In the genomic region with DNA sequence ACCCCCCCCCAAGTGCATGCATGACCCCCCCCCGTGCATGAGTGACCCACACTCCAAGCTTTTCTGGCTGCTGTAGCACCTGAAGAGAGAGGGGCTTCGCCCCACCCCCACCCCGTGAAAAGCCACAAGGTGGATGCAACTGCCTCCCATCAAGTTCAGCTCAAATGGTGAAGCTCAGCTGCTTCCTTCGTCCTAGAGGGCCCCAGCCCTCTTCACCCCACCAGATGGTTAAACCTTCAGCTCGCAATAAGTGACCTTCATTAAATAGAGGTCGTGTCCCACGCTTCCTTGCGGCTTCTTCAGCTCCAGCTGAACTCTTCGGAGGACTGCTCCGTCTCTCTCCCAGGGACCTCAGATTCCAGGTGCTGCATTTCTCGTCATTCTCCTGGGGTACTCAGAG, we compare ENCODE assay signal across 8 mouse cellular contexts. TPM values are rescaled to one million over a fixed set of nuclear protein-coding genes. Genes with fewer than 3 reads are reported as not detected.
DNase-seq lines count a peak whose midpoint lies in the region; ATAC-seq and TF ChIP-seq lines count a peak whose summit lies in the region.

TSS of gene Epha10 (plus strand) at position 301 of the 400 bp plus-strand sequence.

- TF ChIP-seq POLR2A in olfactory bulb, adult 2 months (IDR thresholded peaks at IDR 0.05; ENCODE audit: insufficient read depth, low read depth, low read length): no peak

- H3K27me3 ChIP-seq in lung, embryonic 14.5 days (ENCODE audit: insufficient read depth, low read length): peaks cover 45% of the 10 kb centered on the region
- peaks cover 26% of the 10 kb centered on the region for H3K27me3 ChIP-seq in forebrain, embryonic 16.5 days (replicated peaks; ENCODE audit: control insufficient read depth, insufficient read depth, low read length)

- no peak for DNase-seq in lung, embryonic 14.5 days
- no peak for DNase-seq in lung, postnatal 25 days (ENCODE audit: low spot score)
- DNase-seq in left cerebral cortex, postnatal 25 days (ENCODE audit: low spot score in 2 of 2): no peak
- DNase-seq in thymus, postnatal 14 days: no peak
- DNase-seq in frontal cortex, postnatal 10 days (ENCODE audit: low spot score in 2 of 2): no peak
- DNase-seq in spleen, adult 12 weeks (ENCODE audit: low spot score): no peak

- no peaks in the 10 kb centered on the region for H3K9me3 ChIP-seq in lung, embryonic 14.5 days (ENCODE audit: low read depth, low read length)
- peaks cover 2% of the 10 kb centered on the region; the same call in 1 of the 2 replicates for H3K9me3 ChIP-seq in forebrain, embryonic 16.5 days (ENCODE audit: control insufficient read depth, low read length)

- no peak for ATAC-seq in lung, embryonic 14.5 days (ENCODE audit: insufficient read depth)
- no peak for ATAC-seq in forebrain, embryonic 16.5 days

- no peaks in the 10 kb centered on the region for H3K36me3 ChIP-seq in lung, embryonic 14.5 days (ENCODE audit: insufficient read depth)
- no peaks in the 10 kb centered on the region for H3K36me3 ChIP-seq in forebrain, embryonic 16.5 days (ENCODE audit: control insufficient read depth, insufficient read depth)

- no peak within 1 kb of the TSS for H3K9ac ChIP-seq in lung, embryonic 14.5 days
- H3K9ac ChIP-seq in forebrain, embryonic 16.5 days (replicated peaks; ENCODE audit: low read depth, low read length): peak within 1 kb of the TSS; percentile 31

- peak within 1 kb of the TSS; percentile 59 for H3K4me2 ChIP-seq in lung, embryonic 14.5 days
- peak within 1 kb of the TSS; percentile 69 for H3K4me2 ChIP-seq in forebrain, embryonic 16.5 days (ENCODE audit: low read length)

- no peak within 1 kb of the TSS for H3K27ac ChIP-seq in lung, embryonic 14.5 days (ENCODE audit: low read depth)
- no peak within 1 kb of the TSS for H3K27ac ChIP-seq in forebrain, embryonic 16.5 days (ENCODE audit: low read length)
- peak within 1 kb of the TSS; percentile 12 for H3K27ac ChIP-seq in olfactory bulb, adult 2 months (ENCODE audit: insufficient read depth, low read depth, low read length)

- intact Hi-C loops in left cerebral cortex, postnatal 25 days (cut with DNase I): no loop called here

- H3K4me3 ChIP-seq in lung, embryonic 14.5 days (ENCODE audit: low read depth, low read length): peak within 1 kb of the TSS; percentile 25
- peak within 1 kb of the TSS; percentile 66 for H3K4me3 ChIP-seq in forebrain, embryonic 16.5 days (replicated peaks; ENCODE audit: low read length)
- H3K4me3 ChIP-seq in olfactory bulb, adult 2 months (ENCODE audit: insufficient read depth, low read depth, low read length): peak within 1 kb of the TSS; percentile 56

- TF ChIP-seq CTCF in lung, embryonic 14.5 days (IDR thresholded peaks at IDR 0.05; ENCODE audit: low read depth): no peak
- TF ChIP-seq CTCF in olfactory bulb, adult 2 months (IDR thresholded peaks at IDR 0.05; ENCODE audit: insufficient read depth, low read depth, low read length): no peak

- H3K4me1 ChIP-seq in lung, embryonic 14.5 days (ENCODE audit: insufficient read depth): no peaks in the 10 kb centered on the region
- H3K4me1 ChIP-seq in forebrain, embryonic 16.5 days (replicated peaks; ENCODE audit: control insufficient read depth, insufficient read depth, low read length): peaks cover 16% of the 10 kb centered on the region
- H3K4me1 ChIP-seq in olfactory bulb, adult 2 months (ENCODE audit: control insufficient read depth, insufficient read depth, low read length): peaks cover 13% of the 10 kb centered on the region

- 6% methylated on average over 11 of the region's 11 CpGs for WGBS in lung, embryonic 14.5 days
- 4% methylated on average over 11 of the region's 11 CpGs for WGBS in forebrain, embryonic 16.5 days
- 6% methylated on average over 11 of the region's 11 CpGs for WGBS in olfactory bulb, adult 2 months

RNA-seq across cellular contexts. Expression of gene Epha10, which starts in this region (rescaled TPM):
- polyA plus RNA-seq in lung, embryonic 14.5 days (2014; fragmentation: Nextera tagmentation; extraction: Ambion mirVana): 0.04 TPM in 1 of 2 replicates, not detected in the other
- 1.2 and 2.7 TPM in 2 replicates for polyA plus RNA-seq in forebrain, embryonic 16.5 days (2015; fragmentation: Nextera tagmentation; extraction: Ambion mirVana)
- 10 to 100 TPM; 46.6 to 49.7 TPM for total RNA-seq in left cerebral cortex, postnatal 25 days (2021)
- polyA plus RNA-seq in olfactory bulb, adult 2 months (2012; ENCODE audit: insufficient read depth, insufficient read length, low replicate concordance, missing spikeins): not detected in 2 replicates
